Mouse (Mus musculus): ENCODE results near the gene Gjc1. TPM values are rescaled to one million over a fixed set of nuclear protein-coding genes. Genes with fewer than 3 reads are reported as not detected.
A peak's percentile ranks its signal among the peaks of the same experiment; 100 is the strongest.

Gjc1 gene
- 10 to 100 TPM; 78.3 to 83.0 TPM for total RNA-seq (2021)

- DNase-seq, result peak; percentile 87
Measured at GRCm38 (mm10) chr11:102819021-102819782, at the start of gene Gjc1. Gene Gjc1, minus strand, starts transcription at chr11:102819700.

- DNase-seq, result peak; percentile 81
Measured at GRCm38 (mm10) chr11:102864272-102864671, 44.8 kb upstream of the Gjc1 start.

- DNase-seq, result no peak
Measured at GRCm38 (mm10) chr11:102859933-102860332, 40.4 kb upstream of the Gjc1 start.

GRCm38 (mm10) chr11:102858951-102859350 lies 39.5 kb upstream of the Gjc1 start:
- no peak for DNase-seq

- DNase-seq, result no peak
Measured at GRCm38 (mm10) chr11:102855941-102856340, 36.4 kb upstream of the Gjc1 start.

- DNase-seq, result no peak
Measured at GRCm38 (mm10) chr11:102853760-102854159, 34.3 kb upstream of the Gjc1 start.

GRCm38 (mm10) chr11:102851883-102852282 lies 32.4 kb upstream of the Gjc1 start:
- peak; percentile 84 for DNase-seq

- no peak for DNase-seq
Measured at GRCm38 (mm10) chr11:102845926-102846325, 26.4 kb upstream of the Gjc1 start.

GRCm38 (mm10) chr11:102838616-102839150 lies 19.2 kb upstream of the Gjc1 start:
- no peak for DNase-seq

GRCm38 (mm10) chr11:102838126-102838525 lies 18.6 kb upstream of the Gjc1 start:
- peak; percentile 40 for DNase-seq

- DNase-seq, result no peak
Measured at GRCm38 (mm10) chr11:102837385-102837784, 17.9 kb upstream of the Gjc1 start.

GRCm38 (mm10) chr11:102836146-102836545 lies 16.6 kb upstream of the Gjc1 start:
- DNase-seq, result no peak

GRCm38 (mm10) chr11:102835549-102835948 lies 16.0 kb upstream of the Gjc1 start, which contains the start of gene Higd1b:
Gene Higd1b, plus strand, starts transcription at chr11:102835849.
- DNase-seq, result no peak

- peak; percentile 28 for DNase-seq
Measured at GRCm38 (mm10) chr11:102834219-102834618, 14.7 kb upstream of the Gjc1 start.

- no peak for DNase-seq
Measured at GRCm38 (mm10) chr11:102832700-102833297, 13.3 kb upstream of the Gjc1 start.

- DNase-seq, result no peak
Measured at GRCm38 (mm10) chr11:102830276-102830675, 10.8 kb upstream of the Gjc1 start.

GRCm38 (mm10) chr11:102827097-102827496 lies 7.6 kb upstream of the Gjc1 start:
- no peak for DNase-seq

GRCm38 (mm10) chr11:102826476-102826875 lies 7.0 kb upstream of the Gjc1 start:
- DNase-seq, result no peak

- DNase-seq, result no peak
Measured at GRCm38 (mm10) chr11:102821231-102821630, 1.7 kb upstream of the Gjc1 start.

- DNase-seq, result no peak
Measured at GRCm38 (mm10) chr11:102820432-102820831, 932 bp upstream of the Gjc1 start.

- no peak for DNase-seq
Measured at GRCm38 (mm10) chr11:102819783-102820385, 384 bp upstream of the Gjc1 start.

GRCm38 (mm10) chr11:102818121-102819020 lies 1.1 kb downstream of the Gjc1 start:
- peak; percentile 67 for DNase-seq
